Mouse (Mus musculus): ENCODE measurements at regions not wholly inside any gene's neighbourhood (a gene's known extent, or its start where the extent isn't known, plus 50 kb on each side); places are given as distances from the start of the nearest gene placed in this dataset.

DNA sequence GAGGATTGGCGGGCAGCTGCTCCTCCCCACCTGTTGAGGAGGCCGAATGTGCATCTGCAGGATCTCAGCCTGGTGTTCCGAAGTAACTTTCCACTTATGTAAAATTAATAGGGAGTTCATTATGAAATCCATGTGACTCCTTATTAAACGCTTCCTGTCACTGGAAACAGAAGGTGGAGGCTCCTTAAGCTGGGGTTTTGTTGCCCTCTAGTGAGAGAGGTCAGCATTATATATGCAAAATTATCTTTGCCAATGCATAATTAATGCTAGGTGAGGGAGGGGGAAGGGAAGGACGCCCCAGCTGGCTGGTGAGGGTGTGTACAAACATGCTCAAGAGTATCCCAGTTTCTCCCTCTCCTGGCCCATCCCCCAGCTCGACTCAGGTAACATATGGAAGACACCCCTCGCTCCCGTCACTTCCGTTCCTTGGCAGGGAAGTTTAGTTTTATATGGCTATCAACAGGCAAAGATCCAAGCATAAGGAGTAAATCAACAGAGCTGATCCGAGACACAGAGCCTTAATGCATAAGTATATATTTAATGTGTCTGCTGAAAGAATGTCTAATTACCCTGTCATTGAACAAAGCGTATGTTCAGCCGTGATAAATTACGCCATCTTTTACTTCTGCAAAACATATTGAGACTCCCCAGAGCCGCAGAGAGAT lies 71.2 kb upstream of the Cdh4 start:
- DNase-seq (ENCODE audit: low spot score): no peak

DNA sequence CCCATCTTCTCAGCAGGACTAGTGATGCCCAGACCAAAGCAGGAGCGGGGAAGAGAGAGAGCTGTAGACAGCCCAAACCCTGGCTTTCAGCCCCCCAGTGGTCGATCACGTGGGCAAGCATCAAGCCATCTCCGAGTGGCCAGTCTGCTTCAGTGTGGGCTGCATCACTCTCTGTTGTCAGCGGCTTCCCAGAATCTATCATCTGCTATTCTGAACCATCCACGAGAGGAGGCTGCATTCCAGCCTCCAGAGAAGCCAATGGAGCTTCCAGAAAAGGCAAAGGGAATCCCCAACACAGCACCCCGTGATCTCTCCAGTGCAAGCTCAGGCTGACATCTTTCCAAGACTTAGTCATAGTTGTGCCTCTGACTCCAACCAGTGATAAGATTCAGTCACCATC lies 70.7 kb upstream of the Cdh4 start:
- DNase-seq (ENCODE audit: low spot score): no peak

- no peak for DNase-seq (ENCODE audit: low spot score)
These were observed 62.4 kb upstream of the Cdh4 start for GRCm38 (mm10) chr2:179379691-179380443.

DNA sequence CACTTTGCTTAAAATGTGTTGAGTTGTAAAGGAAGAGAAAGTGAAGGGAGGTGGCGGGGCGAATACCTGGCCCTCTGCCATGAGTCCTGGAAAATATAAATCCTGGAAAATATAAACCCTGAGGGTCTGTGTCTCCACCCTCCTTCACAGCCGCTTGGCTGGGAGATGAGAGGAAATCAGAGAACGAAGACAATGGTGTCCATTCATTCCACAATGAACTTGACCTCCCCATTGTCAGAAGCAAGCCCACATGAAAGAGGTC lies 61.9 kb upstream of the Cdh4 start:
- no peak for DNase-seq (ENCODE audit: low spot score)

DNA sequence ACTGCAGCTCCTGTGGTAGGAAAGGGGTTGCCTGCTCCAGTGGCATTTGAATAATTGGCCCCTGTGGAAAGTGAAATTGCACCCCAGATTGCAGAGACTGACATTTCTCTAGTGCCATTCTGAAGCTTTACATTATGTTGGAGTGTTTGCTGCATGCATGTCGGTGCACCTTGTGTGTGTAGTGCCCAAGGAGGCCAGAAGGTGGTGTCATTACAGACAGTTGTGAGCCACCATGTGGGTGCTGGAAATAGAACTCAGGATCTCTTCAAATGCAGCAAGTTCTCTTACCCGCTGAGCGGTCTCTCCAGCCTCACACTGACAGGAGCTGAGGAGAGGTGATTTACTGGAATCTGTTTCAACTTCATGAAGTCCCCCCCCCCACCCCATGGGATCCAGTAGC lies 60.3 kb upstream of the Cdh4 start:
- DNase-seq (ENCODE audit: low spot score): no peak

GRCm38 (mm10) chr2:179382594-179382993 lies 59.6 kb upstream of the Cdh4 start:
- no peak for DNase-seq (ENCODE audit: low spot score)

- DNase-seq (ENCODE audit: low spot score): no peak
These were observed 55.4 kb upstream of the Cdh4 start for GRCm38 (mm10) chr2:179386871-179387270.

DNA sequence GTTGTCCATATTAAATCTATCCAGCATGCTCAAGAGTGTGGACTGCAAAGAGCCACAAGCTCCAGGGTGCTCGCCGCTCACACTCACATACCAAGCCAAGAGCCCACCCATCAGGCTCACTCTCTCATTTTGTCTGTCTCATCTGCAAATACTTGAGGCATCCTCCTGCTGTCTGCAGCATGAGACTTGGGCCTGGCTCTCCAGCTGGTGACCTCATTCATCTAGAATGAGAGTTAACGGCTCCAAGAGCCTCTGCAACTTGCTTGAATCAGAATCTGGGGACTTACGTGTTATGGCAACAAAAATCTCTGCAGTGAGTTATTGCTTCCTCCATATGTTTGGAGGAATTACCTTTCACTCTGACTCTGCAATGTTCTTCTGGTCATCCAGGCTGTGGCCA lies 51.7 kb upstream of the Cdh4 start:
- DNase-seq (ENCODE audit: low spot score): no peak

DNA sequence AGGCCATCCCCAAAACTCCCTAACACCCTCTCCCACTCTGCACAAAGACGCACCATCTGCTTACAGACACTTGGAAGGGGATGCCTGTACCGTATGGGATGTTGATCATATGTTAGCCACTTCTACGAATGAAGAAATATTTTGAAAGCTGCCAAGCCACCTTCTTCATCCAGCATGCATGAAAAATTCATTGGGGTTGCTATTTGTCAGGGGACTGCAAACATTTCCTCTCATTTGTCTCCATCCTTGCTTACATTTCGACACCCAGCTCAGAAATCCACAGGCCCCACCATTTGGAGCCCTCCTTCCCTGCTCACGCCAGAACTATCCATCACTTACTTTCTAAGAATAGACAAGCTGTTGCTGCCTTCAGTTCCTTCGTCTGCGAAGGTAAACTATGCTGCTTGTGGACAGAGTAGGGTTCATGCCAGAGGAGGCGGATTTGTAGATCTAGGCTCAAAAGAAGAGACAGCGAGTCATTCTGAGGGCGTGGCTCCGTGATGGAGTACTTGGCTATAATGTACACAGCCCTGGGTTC lies 51.2 kb upstream of the Cdh4 start:
- no peak for DNase-seq (ENCODE audit: low spot score)

Measured in ovary, postnatal 14 days (tissue).